Mouse (Mus musculus): ENCODE measurements around the gene Tmf1.

DNA sequence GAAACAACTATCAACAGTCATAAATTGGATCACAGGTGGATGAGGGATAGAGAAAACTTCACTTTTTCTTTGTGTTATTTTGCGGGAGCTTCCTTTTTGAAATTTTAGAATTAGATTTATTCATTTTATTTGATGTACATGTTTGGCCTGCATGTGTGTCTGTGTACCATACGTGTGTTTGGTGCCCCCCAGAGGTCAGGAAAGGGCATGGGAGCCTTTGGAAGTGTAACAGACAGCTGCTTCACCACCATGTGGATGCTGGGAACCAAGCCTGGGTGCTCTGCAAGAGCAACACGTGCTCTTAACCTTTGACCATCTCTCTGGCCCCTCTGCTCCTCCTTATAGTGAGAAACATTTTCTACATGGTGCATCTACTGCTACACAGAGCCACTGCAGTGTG is 64.1 kb downstream of the Tmf1 start:
- TF ChIP-seq CTCF (IDR thresholded peaks at IDR 0.05) (no peak), EP300 (IDR thresholded peaks at IDR 0.05; ENCODE audit: insufficient read depth, low read depth, low read length) (no peak)
